Mouse (Mus musculus): ENCODE measurements around the gene Tomm22. TPM values are rescaled to one million over a fixed set of nuclear protein-coding genes. Genes with fewer than 3 reads are reported as not detected.
"Not testable (repeated sequence)": the region's sequence is repeated elsewhere in the genome, so short reads cannot be mapped to it uniquely, and the experiment has no call there.

The Tomm22 gene
- polyA plus RNA-seq, 1 experiment from 2014 or later: 238 TPM

- no peak overlapping the region for H3K4me2 ChIP-seq
- H3K27me3 ChIP-seq: no peaks in the 10 kb centered on the region
- peaks cover 38% of the 10 kb centered on the region for H3K36me3 ChIP-seq
- 73% methylated on average over 4 of the region's 4 CpGs for WGBS
- no peak overlapping the region for H3K27ac ChIP-seq
- ATAC-seq (ENCODE audit: insufficient number of reproducible peaks, insufficient read depth, low FRiP score, low TSS enrichment, low read depth): no peak
- peaks cover 6% of the 10 kb centered on the region for H3K4me1 ChIP-seq (replicated peaks)
- no peak overlapping the region for H3K9ac ChIP-seq (replicated peaks)
- peaks cover 4% of the 10 kb centered on the region; the same call in 1 of the 2 replicates for H3K9me3 ChIP-seq
- no peak overlapping the region for H3K4me3 ChIP-seq (replicated peaks)
Observed at GRCm38 (mm10) chr15:79661852-79662251, 8.8 kb upstream of the Tomm22 start.

GRCm38 (mm10) chr15:79664666-79665065 lies 6.0 kb upstream of the Tomm22 start:
- H3K36me3 ChIP-seq: peaks cover 51% of the 10 kb centered on the region
- no peak for ATAC-seq (ENCODE audit: insufficient number of reproducible peaks, insufficient read depth, low FRiP score, low TSS enrichment, low read depth)

GRCm38 (mm10) chr15:79669195-79669594 lies 1.5 kb upstream of the Tomm22 start:
- H3K4me1 ChIP-seq (replicated peaks): peaks cover 6% of the 10 kb centered on the region
- no peak overlapping the region for H3K4me2 ChIP-seq
- H3K27me3 ChIP-seq: no peaks in the 10 kb centered on the region
- H3K27ac ChIP-seq: no peak overlapping the region
- H3K36me3 ChIP-seq: peaks cover 48% of the 10 kb centered on the region
- H3K9me3 ChIP-seq: no peaks in the 10 kb centered on the region
- 73% methylated on average over 10 of the region's 10 CpGs for WGBS
- ATAC-seq (ENCODE audit: insufficient number of reproducible peaks, insufficient read depth, low FRiP score, low TSS enrichment, low read depth): no peak
- H3K9ac ChIP-seq (replicated peaks): no peak overlapping the region
- no peak overlapping the region for H3K4me3 ChIP-seq (replicated peaks)

More at GRCm38 (mm10) chr15:79664666-79665065, 6.0 kb upstream of the Tomm22 start:
- peaks cover 4% of the 10 kb centered on the region; the same call in 1 of the 2 replicates for H3K9me3 ChIP-seq
- no peak overlapping the region for H3K27ac ChIP-seq
- H3K9ac ChIP-seq (replicated peaks): no peak overlapping the region
- WGBS: 93% methylated on average over 8 of the region's 8 CpGs
- H3K4me3 ChIP-seq (replicated peaks): no peak overlapping the region
- peaks cover 4% of the 10 kb centered on the region for H3K4me1 ChIP-seq (replicated peaks)
- H3K4me2 ChIP-seq: no peak overlapping the region
- no peaks in the 10 kb centered on the region for H3K27me3 ChIP-seq

- ATAC-seq (ENCODE audit: insufficient number of reproducible peaks, insufficient read depth, low FRiP score, low TSS enrichment, low read depth): 0 out of 2 replicates have a peak, but pooled peaks have one; percentile 12
- Histone ChIP-seq H3K4me3 (replicated peaks) (peak overlapping the region; percentile 96), H3K4me2 (peak overlapping the region; percentile 67), H3K9ac (replicated peaks) (peak overlapping the region; percentile 89), H3K4me1 (replicated peaks) (peaks cover 6% of the 10 kb centered on the region), H3K27me3 (no peaks in the 10 kb centered on the region), H3K27ac (peak overlapping the region; percentile 67; the same call in 1 of the 2 replicates), H3K36me3 (peaks cover 56% of the 10 kb centered on the region), H3K9me3 (no peaks in the 10 kb centered on the region)
- WGBS: under 1% methylated on average over 37 of the region's 37 CpGs
Observed at GRCm38 (mm10) chr15:79670972-79671299, 275 bp downstream of the Tomm22 start.

- not testable (repeated sequence) for ATAC-seq (ENCODE audit: insufficient number of reproducible peaks, insufficient read depth, low FRiP score, low TSS enrichment, low read depth)
Observed at GRCm38 (mm10) chr15:79671828-79672348, 1.2 kb downstream of the Tomm22 start.

GRCm38 (mm10) chr15:79677936-79678335 lies 7.3 kb downstream of the Tomm22 start:
- 93% methylated on average over 2 of the region's 2 CpGs for WGBS

More at GRCm38 (mm10) chr15:79671828-79672348, 1.2 kb downstream of the Tomm22 start:
- not testable (repeated sequence) for H3K9ac ChIP-seq (replicated peaks); H3K27ac ChIP-seq; H3K4me1 ChIP-seq (replicated peaks); H3K27me3 ChIP-seq; H3K9me3 ChIP-seq
- Histone ChIP-seq H3K4me3 (replicated peaks) (peak overlapping the region; percentile 96), H3K36me3 (peaks cover 56% of the 10 kb centered on the region), H3K4me2 (peak overlapping the region; percentile 67)
- 84% methylated on average over 11 of the region's 11 CpGs for WGBS

GRCm38 (mm10) chr15:79681973-79682372 lies 11.3 kb downstream of the Tomm22 start:
- H3K36me3 ChIP-seq: peaks cover 8% of the 10 kb centered on the region; the same call in 1 of the 2 replicates
- H3K4me1 ChIP-seq (replicated peaks): peaks cover 35% of the 10 kb centered on the region
- H3K9ac ChIP-seq (replicated peaks): no peak overlapping the region
- H3K9me3 ChIP-seq: no peaks in the 10 kb centered on the region
- no peaks in the 10 kb centered on the region for H3K27me3 ChIP-seq
- H3K4me3 ChIP-seq (replicated peaks): no peak overlapping the region
- H3K27ac ChIP-seq: no peak overlapping the region
- no peak overlapping the region for H3K4me2 ChIP-seq
- no peak for ATAC-seq (ENCODE audit: insufficient number of reproducible peaks, insufficient read depth, low FRiP score, low TSS enrichment, low read depth)
- WGBS: 89% methylated on average over 4 of the region's 4 CpGs

More at GRCm38 (mm10) chr15:79677936-79678335, 7.3 kb downstream of the Tomm22 start:
- Histone ChIP-seq H3K9ac (replicated peaks) (no peak overlapping the region), H3K36me3 (peaks cover 46% of the 10 kb centered on the region), H3K4me1 (replicated peaks) (no peaks in the 10 kb centered on the region), H3K27ac (no peak overlapping the region), H3K4me2 (no peak overlapping the region), H3K4me3 (replicated peaks) (no peak overlapping the region), H3K27me3 (no peaks in the 10 kb centered on the region), H3K9me3 (no peaks in the 10 kb centered on the region)
- ATAC-seq (ENCODE audit: insufficient number of reproducible peaks, insufficient read depth, low FRiP score, low TSS enrichment, low read depth): no peak

GRCm38 (mm10) chr15:79683146-79683545 lies 12.5 kb downstream of the Tomm22 start:
- WGBS: 90% methylated on average over 6 of the region's 6 CpGs
- Histone ChIP-seq H3K4me3 (replicated peaks) (no peak overlapping the region; the same call in 1 of the 2 replicates), H3K4me1 (replicated peaks) (peaks cover 35% of the 10 kb centered on the region)

GRCm38 (mm10) chr15:79683707-79684465 lies 13.2 kb downstream of the Tomm22 start:
- H3K9ac ChIP-seq (replicated peaks): peak overlapping the region; percentile 93
- no peak overlapping the region for H3K4me3 ChIP-seq (replicated peaks)

More at GRCm38 (mm10) chr15:79683146-79683545, 12.5 kb downstream of the Tomm22 start:
- no peak overlapping the region for H3K9ac ChIP-seq (replicated peaks)
- no peak for ATAC-seq (ENCODE audit: insufficient number of reproducible peaks, insufficient read depth, low FRiP score, low TSS enrichment, low read depth)
- H3K9me3 ChIP-seq: no peaks in the 10 kb centered on the region
- no peaks in the 10 kb centered on the region for H3K36me3 ChIP-seq
- H3K4me2 ChIP-seq: peak overlapping the region; percentile 18; the same call in 1 of the 2 replicates
- no peaks in the 10 kb centered on the region for H3K27me3 ChIP-seq
- H3K27ac ChIP-seq: no peak overlapping the region

GRCm38 (mm10) chr15:79684616-79685015 lies 14.0 kb downstream of the Tomm22 start:
- H3K27ac ChIP-seq: no peak overlapping the region
- H3K9ac ChIP-seq (replicated peaks): peak overlapping the region; percentile 93
- no peak for ATAC-seq (ENCODE audit: insufficient number of reproducible peaks, insufficient read depth, low FRiP score, low TSS enrichment, low read depth)
- no peaks in the 10 kb centered on the region for H3K9me3 ChIP-seq
- peaks cover 44% of the 10 kb centered on the region for H3K4me1 ChIP-seq (replicated peaks)
- H3K36me3 ChIP-seq: no peaks in the 10 kb centered on the region
- no peaks in the 10 kb centered on the region for H3K27me3 ChIP-seq
- peak overlapping the region; percentile 80 for H3K4me2 ChIP-seq
- H3K4me3 ChIP-seq (replicated peaks): peak overlapping the region; percentile 88
- WGBS: 84% methylated on average over 6 of the region's 6 CpGs

More at GRCm38 (mm10) chr15:79683707-79684465, 13.2 kb downstream of the Tomm22 start:
- no peaks in the 10 kb centered on the region for H3K36me3 ChIP-seq
- no peaks in the 10 kb centered on the region for H3K9me3 ChIP-seq
- H3K27ac ChIP-seq: no peak overlapping the region
- peak overlapping the region; percentile 80 for H3K4me2 ChIP-seq
- no peaks in the 10 kb centered on the region for H3K27me3 ChIP-seq
- 81% methylated on average over 19 of the region's 19 CpGs for whole genome bisulfite sequencing
- no peak for ATAC-seq (ENCODE audit: insufficient number of reproducible peaks, insufficient read depth, low FRiP score, low TSS enrichment, low read depth)
- peaks cover 40% of the 10 kb centered on the region for H3K4me1 ChIP-seq (replicated peaks)

GRCm38 (mm10) chr15:79685141-79685641 lies 14.5 kb downstream of the Tomm22 start:
- Histone ChIP-seq H3K36me3 (no peaks in the 10 kb centered on the region), H3K4me3 (replicated peaks) (peak overlapping the region; percentile 88), H3K4me1 (replicated peaks) (peaks cover 46% of the 10 kb centered on the region), H3K27ac (no peak overlapping the region), H3K4me2 (peak overlapping the region; percentile 80), H3K9ac (replicated peaks) (peak overlapping the region; percentile 93), H3K27me3 (no peaks in the 10 kb centered on the region), H3K9me3 (no peaks in the 10 kb centered on the region)
- no peak for ATAC-seq (ENCODE audit: insufficient number of reproducible peaks, insufficient read depth, low FRiP score, low TSS enrichment, low read depth)
- WGBS: 20% methylated on average over 6 of the region's 6 CpGs

Data from limb, embryonic 12.5 days (tissue).